Mouse (Mus musculus) hindbrain, postnatal 0 days (tissue): Measurements from ENCODE around the gene Synj2. TPM values are rescaled to one million over a fixed set of nuclear protein-coding genes. Genes with fewer than 3 reads are reported as not detected.

ENCODE experiments used
- ATAC-seq: fragments of 200-750 bp; cut with Nextera tagmentation; 2 replicates; pipeline ENCODE4 v1.8.0; 2017; ENCODE audit warnings: mild to moderate bottlenecking, moderate TSS enrichment, moderate library complexity
- DNase-seq: peaks from one replicate; pipeline ENCODE4 v3.0.0-alpha.2; 2015; ENCODE audit warnings: low spot score
- H3K27ac ChIP-seq: fragments of 300-500 bp; sonication (generic); 2 replicates; pipeline ENCODE4 v1.5.1; 2014; ENCODE audit warnings: mild to moderate bottlenecking
- H3K27me3 ChIP-seq: fragments of 300-500 bp; sonication (generic); 2 replicates; pipeline ENCODE4 v1.6.1; 2014; ENCODE audit warnings: low read length, mixed read lengths; ENCODE audit not compliant: insufficient read depth
- H3K36me3 ChIP-seq: fragments of 300-500 bp; sonication (generic); 2 replicates; pipeline ENCODE4 v1.6.1; 2014; ENCODE audit warnings: low read length, mixed read lengths; ENCODE audit not compliant: insufficient read depth
- H3K4me1 ChIP-seq: fragments of 300-500 bp; sonication (generic); 2 replicates; pipeline ENCODE4 v1.6.1; 2014; ENCODE audit warnings: antibody characterized with exemption, low read length, mixed read lengths; ENCODE audit not compliant: insufficient read depth
- H3K4me2 ChIP-seq: fragments of 300-500 bp; sonication (generic); 2 replicates; pipeline ENCODE4 v1.6.1; 2014; ENCODE audit warnings: low read depth, mild to moderate bottlenecking, low read length, moderate library complexity, mixed read lengths
- H3K4me3 ChIP-seq: fragments of 300-500 bp; sonication (generic); 2 replicates; pipeline ENCODE4 v1.5.1; 2014; ENCODE audit warnings: low read length
- H3K9ac ChIP-seq: fragments of 300-500 bp; sonication (generic); replicated peaks from 2 replicates; pipeline ENCODE4 v1.6.1; 2014; ENCODE audit warnings: mild to moderate bottlenecking, low read length, moderate library complexity, mixed read lengths
- H3K9me3 ChIP-seq: fragments of 300-500 bp; sonication (generic); 2 replicates; pipeline ENCODE4 v1.6.1; 2016; ENCODE audit warnings: low read length, mixed read lengths
- CTCF ChIP-seq: IDR thresholded peaks from 2 replicates; pipeline ENCODE4 v1.5.1; 2016; ENCODE audit warnings: antibody characterized with exemption, control low read depth, low read depth
- WGBS: fragments of 180-500 bp; shearing (Covaris S2); extraction: QIAGEN DNeasy Blood & Tissue Kit; methylation state at CpG from one replicate; pipeline ENCODE4 v1.1.7; 2014; 5-methylcytosine and 5-hydroxymethylcytosine counted together
- polyA plus RNA-seq: library from polyadenylated mRNA; unstranded; fragments of >200 nt; fragmentation: Nextera tagmentation; extraction: Ambion mirVana; gene quantifications from 2 replicates; pipeline ENCODE4 v1.2.1, GENCODE M21; 2015
- total RNA-seq: library from RNA; depleted of rRNA; stranded (reverse); fragments of >200 nt; gene quantifications from 2 replicates; pipeline ENCODE4 v1.2.3, GENCODE M21; 2014

The Synj2 gene
- total and polyA plus RNA-seq, 2 experiments from 2014 or later: 2.9 to 4.8 TPM

DNA sequence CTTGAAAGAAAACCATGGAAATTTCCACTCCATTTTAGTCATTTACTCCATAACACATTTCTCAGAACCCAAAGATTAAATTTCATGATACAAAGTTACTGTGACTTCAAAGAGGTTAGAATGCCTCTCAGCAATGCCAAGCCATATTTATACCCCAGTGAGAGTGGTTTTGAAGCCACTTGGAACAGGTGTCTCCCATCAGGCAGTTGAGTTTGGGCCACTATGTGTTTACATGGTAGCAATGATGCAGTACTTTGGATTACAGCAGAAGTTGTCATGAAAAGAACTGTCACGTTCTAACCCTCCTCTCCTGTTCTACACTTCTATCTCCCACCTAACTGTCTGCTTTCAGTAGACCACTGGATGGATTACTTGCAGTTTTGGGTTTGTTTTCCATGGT, 2.0 kb downstream of the Synj2 start:
- Histone ChIP-seq H3K4me2 (no peak overlapping the region), H3K27ac (no peak overlapping the region), H3K9me3 (no peaks in the 10 kb centered on the region), H3K27me3 (no peaks in the 10 kb centered on the region; the same call in 1 of the 2 replicates), H3K4me3 (no peak overlapping the region), H3K9ac (no peak overlapping the region), H3K4me1 (peaks cover 5% of the 10 kb centered on the region; the same call in 1 of the 2 replicates), H3K36me3 (no peaks in the 10 kb centered on the region)
- WGBS: 79% methylated on average over 1 of the region's 1 CpGs
- DNase-seq: no peak
- ATAC-seq: no peak
- TF ChIP-seq CTCF: no peak

DNA sequence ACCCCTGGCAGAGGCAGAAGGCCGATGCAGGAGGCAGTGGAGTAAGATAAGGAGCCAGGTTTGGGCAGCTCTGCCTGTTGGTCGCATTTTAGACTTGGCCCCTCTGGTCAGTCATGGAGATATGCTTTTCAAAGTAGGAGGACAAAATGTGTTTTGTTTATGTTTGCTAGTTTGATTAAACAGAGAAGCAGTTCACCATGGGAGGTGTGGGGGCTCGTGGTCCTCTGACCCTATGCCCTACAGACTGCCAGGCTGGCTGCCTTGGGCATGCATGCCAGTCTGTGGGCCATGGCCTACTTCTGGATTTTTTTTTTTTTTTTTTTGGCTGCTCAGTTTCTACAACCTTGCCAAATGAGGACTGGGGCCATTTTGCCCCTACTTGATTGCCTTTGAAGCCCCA, 6.0 kb downstream of the Synj2 start:
- Histone ChIP-seq H3K36me3 (no peaks in the 10 kb centered on the region), H3K4me3 (no peak overlapping the region), H3K27ac (no peak overlapping the region), H3K27me3 (no peaks in the 10 kb centered on the region), H3K9me3 (no peaks in the 10 kb centered on the region), H3K4me1 (no peaks in the 10 kb centered on the region), H3K4me2 (no peak overlapping the region), H3K9ac (no peak overlapping the region)
- TF ChIP-seq CTCF: no peak
- no peak for ATAC-seq
- no peak for DNase-seq
- 66% methylated on average over 3 of the region's 3 CpGs for WGBS

DNA sequence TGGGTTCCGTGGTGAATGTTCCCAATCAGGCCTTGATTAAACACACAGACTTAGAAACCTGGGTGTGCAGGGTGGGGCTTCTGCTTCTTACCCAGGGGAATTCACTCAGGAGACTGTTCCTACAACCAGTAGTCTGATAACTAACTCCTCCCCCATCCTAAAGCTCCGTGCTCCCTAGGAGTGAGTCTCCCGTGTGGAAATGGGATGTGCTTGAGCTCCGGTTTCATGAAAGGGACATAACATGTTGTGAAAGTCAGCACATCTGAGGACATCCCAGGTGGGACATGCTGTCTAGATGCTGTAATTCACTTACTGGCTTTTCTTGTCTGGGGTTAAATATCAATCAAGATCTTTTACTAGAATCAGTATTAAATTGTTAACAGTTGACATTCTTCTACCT, 11.4 kb downstream of the Synj2 start:
- H3K4me2 ChIP-seq: no peak overlapping the region
- H3K27me3 ChIP-seq: no peaks in the 10 kb centered on the region
- 85% methylated on average over 4 of the region's 4 CpGs for WGBS
- TF ChIP-seq CTCF: no peak
- H3K27ac ChIP-seq: no peak overlapping the region
- H3K36me3 ChIP-seq: no peaks in the 10 kb centered on the region
- H3K4me1 ChIP-seq: no peaks in the 10 kb centered on the region
- no peak overlapping the region for H3K9ac ChIP-seq
- ATAC-seq: no peak
- no peak for DNase-seq
- H3K4me3 ChIP-seq: no peak overlapping the region
- no peaks in the 10 kb centered on the region for H3K9me3 ChIP-seq

DNA sequence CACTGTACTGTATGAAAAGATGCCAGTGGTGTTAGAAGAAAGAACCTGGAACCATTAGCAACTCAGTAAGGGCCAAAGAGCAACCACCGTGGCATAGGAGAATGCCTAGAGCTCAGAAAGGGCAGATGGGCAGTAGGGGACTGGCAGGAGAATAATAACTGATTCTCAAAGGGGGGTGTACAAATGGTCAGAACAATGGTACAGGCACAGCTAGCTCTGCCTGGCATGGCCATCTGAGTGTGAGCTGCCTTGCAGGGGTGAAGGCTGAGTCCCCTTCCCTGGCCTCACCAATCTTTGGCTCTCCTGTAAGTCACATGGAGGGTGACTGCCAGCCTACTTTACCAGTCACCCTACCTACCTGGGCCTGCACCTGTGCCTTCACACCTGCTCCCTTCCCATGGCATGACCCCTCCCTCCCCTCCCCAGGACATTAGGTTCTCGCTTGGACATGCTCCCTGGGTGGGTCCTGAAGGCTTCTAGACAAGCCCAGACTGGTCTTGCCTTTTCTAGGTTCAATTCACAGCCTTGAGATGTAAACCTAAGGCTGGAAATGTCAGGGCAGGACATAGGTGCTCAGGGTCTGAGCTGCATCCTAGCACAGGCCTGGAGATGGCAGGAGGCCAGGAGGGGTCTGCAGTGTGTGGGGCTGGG, 15.4 kb downstream of the Synj2 start:
- no peaks in the 10 kb centered on the region for H3K27me3 ChIP-seq
- no peak overlapping the region for H3K4me2 ChIP-seq
- DNase-seq (no peak), ATAC-seq (no peak)
- H3K36me3 ChIP-seq: no peaks in the 10 kb centered on the region
- TF ChIP-seq CTCF: no peak
- H3K4me1 ChIP-seq: no peaks in the 10 kb centered on the region
- H3K4me3 ChIP-seq: no peak overlapping the region
- H3K27ac ChIP-seq: no peak overlapping the region
- no peak overlapping the region for H3K9ac ChIP-seq
- WGBS: 68% methylated on average over 2 of the region's 2 CpGs
- H3K9me3 ChIP-seq: no peaks in the 10 kb centered on the region

DNA sequence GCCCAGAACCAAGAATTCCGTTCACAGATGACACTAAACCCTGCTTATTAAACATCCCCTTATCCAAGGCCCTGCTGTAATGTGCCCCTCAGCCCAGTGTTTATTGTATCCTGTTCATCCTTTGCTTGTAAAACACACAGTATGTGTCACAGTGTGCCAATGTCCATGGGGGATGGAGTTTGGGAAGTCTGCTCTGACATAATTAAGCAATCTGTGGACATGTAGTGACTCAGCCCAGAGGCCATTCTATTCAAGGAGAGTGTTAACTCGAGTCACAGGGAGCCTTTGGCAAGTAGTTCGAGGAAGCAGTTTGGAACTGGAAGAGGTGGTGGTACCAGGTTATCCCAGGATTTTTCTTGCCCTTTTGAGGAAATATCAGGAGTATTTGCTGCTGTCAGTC, 16.0 kb downstream of the Synj2 start:
- no peak for ATAC-seq
- H3K27me3 ChIP-seq: no peaks in the 10 kb centered on the region
- H3K36me3 ChIP-seq: no peaks in the 10 kb centered on the region
- H3K27ac ChIP-seq: no peak overlapping the region
- H3K4me3 ChIP-seq: no peak overlapping the region
- H3K9ac ChIP-seq: no peak overlapping the region
- no peak for DNase-seq
- no peak for TF ChIP-seq CTCF
- WGBS: 52% methylated on average over 3 of the region's 3 CpGs
- H3K4me1 ChIP-seq: no peaks in the 10 kb centered on the region
- H3K9me3 ChIP-seq: no peaks in the 10 kb centered on the region
- no peak overlapping the region for H3K4me2 ChIP-seq

DNA sequence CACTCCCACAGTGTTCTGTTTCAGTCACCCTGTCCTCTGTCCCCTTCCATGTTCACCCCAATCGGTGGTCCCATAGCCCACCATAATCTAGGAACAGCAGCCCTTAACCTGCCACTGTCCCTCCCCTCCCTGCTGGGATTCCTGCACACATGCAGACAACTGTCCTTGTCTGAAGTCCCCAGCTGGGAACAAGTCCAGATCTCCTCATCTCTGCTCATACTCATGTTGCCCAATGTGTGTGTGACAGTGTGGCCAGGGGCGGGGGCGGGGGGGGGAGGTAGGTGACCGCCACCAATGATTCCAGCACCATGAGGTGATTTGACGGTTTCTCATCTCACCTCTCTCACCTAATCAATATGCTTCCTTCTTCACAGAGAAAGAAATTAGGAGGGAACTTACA, 17.1 kb downstream of the Synj2 start:
- H3K4me3 ChIP-seq: no peak overlapping the region
- TF ChIP-seq CTCF: no peak
- H3K27ac ChIP-seq: no peak overlapping the region
- H3K9ac ChIP-seq: no peak overlapping the region
- no peaks in the 10 kb centered on the region for H3K9me3 ChIP-seq
- no peak for DNase-seq
- H3K36me3 ChIP-seq: no peaks in the 10 kb centered on the region
- WGBS: 94% methylated on average over 5 of the region's 5 CpGs
- H3K27me3 ChIP-seq: no peaks in the 10 kb centered on the region
- no peak overlapping the region for H3K4me2 ChIP-seq
- no peaks in the 10 kb centered on the region for H3K4me1 ChIP-seq
- no peak for ATAC-seq

DNA sequence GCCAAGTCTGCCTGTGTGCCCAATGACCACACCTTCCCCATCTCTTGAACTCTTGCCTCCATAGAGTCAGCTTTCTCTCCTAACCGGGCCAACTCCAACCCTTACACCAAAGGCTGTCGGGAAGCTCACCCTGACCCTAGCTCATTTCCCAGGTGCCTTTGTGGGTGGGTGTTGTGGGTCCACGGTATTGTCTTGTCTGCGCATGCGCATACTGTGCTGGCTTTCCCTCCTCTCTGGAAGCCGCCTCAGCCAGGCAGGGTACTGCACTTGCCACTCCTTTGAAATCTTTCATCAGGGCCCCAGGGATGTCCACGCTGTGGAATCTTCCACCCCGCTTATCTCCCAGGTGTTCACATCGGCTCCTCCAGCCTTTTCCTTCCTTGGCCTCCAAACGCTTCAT, 17.6 kb downstream of the Synj2 start:
- ATAC-seq (no peak), DNase-seq (no peak)
- no peak overlapping the region for H3K4me2 ChIP-seq
- no peaks in the 10 kb centered on the region for H3K4me1 ChIP-seq
- WGBS: 82% methylated on average over 10 of the region's 10 CpGs
- no peak for TF ChIP-seq CTCF
- H3K36me3 ChIP-seq: no peaks in the 10 kb centered on the region
- H3K27me3 ChIP-seq: no peaks in the 10 kb centered on the region
- H3K9ac ChIP-seq: no peak overlapping the region
- H3K4me3 ChIP-seq: no peak overlapping the region
- H3K27ac ChIP-seq: no peak overlapping the region
- no peaks in the 10 kb centered on the region for H3K9me3 ChIP-seq
